Mouse (Mus musculus) heart, postnatal 25 days (tissue): ENCODE measurements around the gene Tent4a. TPM values are rescaled to one million over a fixed set of nuclear protein-coding genes. Genes with fewer than 3 reads are reported as not detected.

Source experiments
- DNase-seq: peaks from one replicate; pipeline ENCODE4 v3.0.0; 2022; ENCODE audit warnings: low spot score
- intact Hi-C: fragments of 180-260 bp; cut with DNase I; formaldehyde crosslinking; loops from one replicate; pipeline ENCODE4 v1.15.1; 2025
- total RNA-seq, 2 experiments: library from RNA; stranded (reverse); gene quantifications; 2 replicates each; pipeline ENCODE4 v1.2.3; 2021

The Tent4a gene
- total RNA-seq, 2 experiments from 2014 or later: 12.0 to 12.6 TPM

- DNase-seq: no peak
- intact Hi-C loops: loop anchor here (5.0 kb wide), 1 partner anchor 62 kb away; the partner anchor contains the start of gene Srd5a1
These were observed 15.6 kb upstream of the Tent4a start for GRCm38 (mm10) chr13:69549980-69550379.

GRCm38 (mm10) chr13:69547488-69548180, 13.2 kb upstream of the Tent4a start:
- DNase-seq: no peak
- intact Hi-C loops: no loop called here

- no peak for DNase-seq
These were observed 10.6 kb upstream of the Tent4a start for GRCm38 (mm10) chr13:69545019-69545418.

GRCm38 (mm10) chr13:69543595-69543994, 9.2 kb upstream of the Tent4a start:
- intact Hi-C loops: no loop called here
- DNase-seq: no peak

More at GRCm38 (mm10) chr13:69545019-69545418, 10.6 kb upstream of the Tent4a start:
- intact Hi-C loops: loop anchor here (2.0 kb wide), 1 partner anchor 34 kb away; no protein-coding TSS in a partner anchor

GRCm38 (mm10) chr13:69542571-69543352, 8.3 kb upstream of the Tent4a start:
- DNase-seq: peak; percentile 28
- intact Hi-C loops: no loop called here

GRCm38 (mm10) chr13:69541776-69542175, 7.4 kb upstream of the Tent4a start:
- DNase-seq: no peak
- intact Hi-C loops: no loop called here

GRCm38 (mm10) chr13:69541209-69541608, 6.8 kb upstream of the Tent4a start:
- intact Hi-C loops: no loop called here
- DNase-seq: no peak

- DNase-seq: no peak
- intact Hi-C loops: no loop called here
These were observed 3.9 kb upstream of the Tent4a start for GRCm38 (mm10) chr13:69538327-69538726.

- no peak for DNase-seq
- intact Hi-C loops: no loop called here
These were observed 2.9 kb upstream of the Tent4a start for GRCm38 (mm10) chr13:69537366-69537765.

- intact Hi-C loops: no loop called here
- DNase-seq: no peak
These were observed 1.6 kb upstream of the Tent4a start for GRCm38 (mm10) chr13:69536021-69536420.

GRCm38 (mm10) chr13:69534654-69535551, 486 bp upstream of the Tent4a start:
- DNase-seq: peak; percentile 97
- intact Hi-C loops: loop anchor here (5.0 kb wide), 2 partner anchors 77 to 277 kb away; partner anchors contain the start of gene Srd5a1

- intact Hi-C loops: loop anchor here (1.0 to 5.0 kb wide), 3 partner anchors 24 to 279 kb away; partner anchors contain the start of gene Srd5a1
- peak; percentile 44 for DNase-seq
These were observed 748 bp downstream of the Tent4a start, which contains the start of gene Nsun2 for GRCm38 (mm10) chr13:69533405-69534333. Nsun2 (plus strand) TSS chr13:69533746.

- intact Hi-C loops: loop anchor here (1.0 to 5.0 kb wide), 3 partner anchors 24 to 279 kb away; partner anchors contain the start of gene Srd5a1
These were observed 1.5 kb downstream of the Tent4a start for GRCm38 (mm10) chr13:69532893-69533404.

GRCm38 (mm10) chr13:69532101-69532892, 2.1 kb downstream of the Tent4a start:
- no peak for DNase-seq
- intact Hi-C loops: loop anchor here (5.0 kb wide), 2 partner anchors 80 to 280 kb away; partner anchors contain the start of gene Srd5a1

More at GRCm38 (mm10) chr13:69532893-69533404, 1.5 kb downstream of the Tent4a start:
- no peak for DNase-seq

- DNase-seq: no peak
- intact Hi-C loops: loop anchor here (5.0 kb wide), 2 partner anchors 81 to 281 kb away; partner anchors contain the start of gene Srd5a1
These were observed 3.0 kb downstream of the Tent4a start for GRCm38 (mm10) chr13:69531431-69531830.

GRCm38 (mm10) chr13:69530951-69531350, 3.5 kb downstream of the Tent4a start:
- intact Hi-C loops: loop anchor here (5.0 kb wide), 2 partner anchors 81 to 281 kb away; partner anchors contain the start of gene Srd5a1

GRCm38 (mm10) chr13:69530156-69530555, 4.3 kb downstream of the Tent4a start:
- DNase-seq: no peak
- intact Hi-C loops: loop anchor here (5.0 kb wide), 2 partner anchors 82 to 282 kb away; partner anchors contain the start of gene Srd5a1

More at GRCm38 (mm10) chr13:69530951-69531350, 3.5 kb downstream of the Tent4a start:
- DNase-seq: no peak
